Mouse (Mus musculus) embryonic stem cell, embryonic (primary cell): ENCODE measurements at regions not wholly inside any gene's neighbourhood (a gene's known extent, or its start where the extent isn't known, plus 50 kb on each side); places are given as distances from the start of the nearest gene placed in this dataset.

Experiments
- CTCF ChIA-PET, 4 experiments: fragments of 300-600 bp in 2 of 4; fragments of 350-600 bp in 2 of 4; sonication (Branson Sonifier 250); formaldehyde crosslinking; loops; one replicate each; lab custom pipeline; 2022; ENCODE audit warnings: inconsistent platforms in 2 of 4; lab: Charles Lee
- POLR2A ChIA-PET, 4 experiments: fragments of 300-600 bp in 2 of 4; fragments of 350-600 bp in 2 of 4; sonication (Branson Sonifier 250); formaldehyde crosslinking; loops; one replicate each; lab custom pipeline; 2022; ENCODE audit warnings: antibody characterized with exemption in 4 of 4, inconsistent platforms in 1 of 4; lab: Charles Lee

DNA sequence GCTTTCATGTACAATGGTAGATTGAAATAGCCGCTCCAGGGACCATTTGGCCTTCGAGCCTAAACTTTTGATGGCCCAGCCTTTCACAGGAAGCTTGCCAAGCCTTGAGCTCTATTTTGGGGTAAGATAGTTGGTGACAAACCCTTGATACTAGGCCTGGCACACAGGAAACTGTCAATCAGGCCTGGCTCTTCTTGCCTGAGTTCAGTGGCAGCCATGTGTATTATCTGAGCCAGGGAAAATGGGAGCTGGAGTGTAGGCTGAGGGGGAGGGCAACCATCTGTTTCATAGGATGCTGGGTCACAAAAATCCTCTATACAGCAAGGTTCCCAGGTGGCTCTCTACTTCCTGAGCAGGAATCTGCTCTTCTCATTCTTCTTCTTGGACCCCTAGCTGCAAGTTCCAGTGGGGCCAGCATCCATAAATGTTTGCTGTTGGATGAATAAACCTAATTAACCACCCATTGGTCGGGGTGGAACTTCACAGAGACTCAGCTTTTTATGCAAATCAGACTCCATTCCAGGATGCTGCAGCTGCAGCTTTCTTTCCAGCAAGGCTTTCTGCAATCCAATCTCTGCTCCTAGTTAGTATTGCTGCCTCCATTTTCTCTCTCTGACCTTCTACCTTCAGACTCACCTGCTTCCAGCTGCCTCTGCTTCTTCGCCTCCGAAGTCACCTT lies 117.1 kb upstream of the Smim23 start:
- ChIA-PET POLR2A (interaction anchor here in 2 of 4 experiments (0.6 to 1.4 kb wide), 4 partner anchors 11 to 404 kb away, joined by 3 read pairs; no protein-coding TSS in a partner anchor), CTCF (interaction anchor here in 2 of 4 experiments (0.5 to 1.3 kb wide), 5 partner anchors 15 to 136 kb away, joined by 3 read pairs; no protein-coding TSS in a partner anchor)

DNA sequence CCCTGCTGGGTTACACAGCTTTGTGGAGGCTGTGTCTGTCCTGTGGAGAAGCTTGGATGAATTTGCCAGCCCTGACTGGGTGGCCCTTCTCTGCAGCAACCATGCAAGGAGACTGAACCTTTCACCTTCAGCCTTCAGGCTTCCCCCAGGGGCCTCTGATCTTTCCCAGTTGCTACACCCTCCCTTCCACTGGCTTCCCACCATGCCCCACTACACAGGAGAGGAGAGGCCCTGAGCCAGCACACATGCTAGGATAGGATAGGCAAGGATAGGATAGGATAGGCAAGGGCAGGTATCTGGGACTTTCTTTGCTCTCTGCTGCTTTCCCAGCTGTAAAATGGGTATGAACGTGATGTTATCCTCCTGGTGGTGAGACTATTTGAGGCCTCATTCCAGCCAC lies 114.7 kb upstream of the Smim23 start:
- ChIA-PET CTCF (no interaction called here), POLR2A (interaction anchor here in 2 of 4 experiments (0.8 to 1.5 kb wide), 2 partner anchors 13 to 67 kb away, joined by 5 to 6 read pairs; no protein-coding TSS in a partner anchor)

DNA sequence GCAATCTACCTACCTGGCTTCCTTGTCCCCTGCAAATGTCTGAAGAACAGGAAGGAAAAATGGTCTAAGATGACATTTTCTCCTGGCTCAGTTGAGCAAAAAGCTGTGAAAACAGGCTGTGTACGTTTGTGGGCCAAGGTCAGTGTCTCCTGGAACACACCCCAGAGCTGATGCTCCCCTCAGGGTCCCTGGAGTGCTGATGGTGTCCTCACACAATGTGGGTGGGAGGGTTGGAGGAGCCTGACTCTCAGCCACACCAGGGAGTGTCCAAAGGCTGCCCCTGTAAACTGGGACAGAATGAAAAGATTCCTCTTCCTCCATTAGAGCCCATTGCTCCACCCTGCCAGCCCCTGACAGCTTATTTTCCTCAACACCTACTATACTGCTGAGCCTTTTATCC lies 112.8 kb upstream of the Smim23 start:
- CTCF ChIA-PET: no interaction called here
- POLR2A ChIA-PET: interaction anchor here in 2 of 4 experiments (0.6 to 1.6 kb wide), 2 partner anchors 12 to 50 kb away, joined by 3 read pairs; no protein-coding TSS in a partner anchor

DNA sequence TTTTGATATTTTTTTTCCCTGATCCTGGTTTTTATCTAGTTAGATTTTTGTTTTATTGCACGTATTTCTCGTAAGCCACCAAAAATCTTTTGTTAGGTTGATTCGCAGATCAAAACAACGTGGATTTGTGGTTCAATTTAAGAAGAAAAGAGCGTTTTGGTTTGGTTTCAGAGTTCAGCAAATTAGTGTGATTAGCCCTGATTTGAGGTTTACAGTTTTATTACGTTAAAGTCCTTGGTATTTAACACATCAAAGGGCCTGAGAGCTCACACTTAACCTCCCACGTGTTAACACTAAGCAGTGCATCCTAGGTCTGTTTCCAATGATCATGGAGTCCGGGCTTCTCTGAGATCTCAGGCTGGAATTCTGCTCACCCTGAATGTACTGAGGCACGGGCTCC lies 107.5 kb upstream of the Smim23 start:
- CTCF ChIA-PET: interaction anchor here in 1 of 4 experiments (0.6 kb wide), 1 partner anchor 30 kb away, joined by 8 read pairs; no protein-coding TSS in a partner anchor
- POLR2A ChIA-PET: interaction anchor here in 1 of 4 experiments (0.7 kb wide), 1 partner anchor 13 kb away, joined by 6 read pairs; no protein-coding TSS in a partner anchor

DNA sequence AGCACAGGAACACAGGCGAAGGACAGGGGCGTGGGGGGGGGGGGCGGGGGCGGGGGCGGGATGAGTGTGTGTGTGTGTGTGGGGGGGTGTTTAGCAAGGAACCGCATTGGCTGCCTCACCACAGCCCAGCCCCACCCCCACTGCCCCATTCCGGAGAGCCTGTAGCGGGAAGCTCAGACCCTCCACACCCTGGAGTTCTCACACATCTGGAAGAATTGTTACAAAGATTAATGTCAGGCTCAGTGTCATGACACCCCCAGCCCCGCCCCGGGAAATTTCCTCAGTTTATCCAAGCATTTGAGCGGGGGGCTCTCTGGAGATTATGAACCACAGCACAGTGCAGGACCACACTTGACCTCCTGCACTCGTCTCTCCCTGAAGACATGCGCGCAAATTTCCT lies 106.6 kb upstream of the Smim23 start:
- ChIA-PET POLR2A (interaction anchor here in 2 of 4 experiments (1.2 to 1.3 kb wide), 2 partner anchors 10 to 11 kb away, joined by 3 read pairs; no protein-coding TSS in a partner anchor), CTCF (interaction anchor here in 1 of 4 experiments (1.1 kb wide), 1 partner anchor 31 kb away, joined by 5 read pairs; no protein-coding TSS in a partner anchor)

DNA sequence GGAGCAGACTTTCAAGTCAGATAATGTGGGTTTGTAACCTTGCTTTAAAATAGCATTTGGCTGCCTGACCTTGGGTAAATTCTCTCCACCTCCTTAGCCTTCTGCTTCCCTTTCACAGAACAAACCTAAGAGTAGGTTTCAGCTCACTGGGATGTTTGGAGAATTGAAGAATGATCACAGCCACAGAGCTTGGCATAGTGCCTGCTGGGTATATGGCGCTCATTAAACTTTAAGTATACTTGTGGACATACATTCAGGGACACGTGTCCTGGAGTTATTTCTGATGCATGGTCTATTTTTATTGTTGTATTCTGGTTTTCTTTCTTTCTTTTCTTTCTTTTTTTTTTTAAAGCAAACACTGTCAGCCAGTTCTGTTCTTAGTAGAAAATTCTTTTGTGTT lies 104.4 kb upstream of the Smim23 start:
- ChIA-PET POLR2A (no interaction called here), CTCF (no interaction called here)

DNA sequence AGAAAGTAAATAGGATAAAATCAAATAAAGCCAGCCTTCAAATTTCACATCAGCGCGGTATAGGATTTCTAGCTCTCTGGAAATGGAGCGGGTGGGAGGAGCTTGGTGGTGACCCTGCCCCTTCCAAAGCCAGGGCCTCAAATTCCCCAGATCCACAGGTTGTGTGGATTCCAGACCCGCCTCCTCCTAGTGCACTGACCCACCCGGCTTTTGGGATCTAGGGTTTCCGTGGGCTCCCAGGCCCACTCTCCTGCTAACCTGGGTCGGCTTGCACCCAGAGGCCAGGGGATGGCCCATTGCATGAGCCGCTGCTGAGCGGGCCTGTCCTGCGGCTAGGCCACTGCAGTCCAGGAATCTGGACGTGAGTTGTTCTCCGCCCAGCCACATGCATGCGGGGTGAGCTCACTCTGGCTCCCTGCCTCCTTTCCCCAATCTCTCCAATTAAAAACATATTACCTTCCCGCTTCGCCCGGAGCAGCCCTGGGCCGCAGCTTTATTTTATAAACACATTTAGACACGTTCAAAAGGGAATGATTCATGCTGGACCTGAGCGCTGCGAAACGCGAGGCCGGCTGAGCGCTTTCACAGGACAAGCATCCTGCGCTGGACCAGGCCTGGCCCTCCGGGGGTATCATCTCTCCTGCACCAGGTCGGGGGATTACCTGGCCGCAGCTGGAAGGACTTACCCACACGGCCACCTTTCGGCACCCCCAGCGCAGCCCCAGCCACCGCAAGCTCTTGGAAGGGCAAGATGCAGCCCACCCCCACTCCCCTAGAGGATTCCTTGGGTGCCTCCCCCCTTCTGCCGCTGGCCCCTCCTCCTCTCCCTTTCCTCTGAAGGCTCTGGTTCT lies 101.2 kb upstream of the Smim23 start:
- POLR2A ChIA-PET: interaction anchor here in 2 of 4 experiments (0.6 to 1.4 kb wide), 12 partner anchors 8 to 905 kb away, joined by 3 to 5 read pairs (median 3); no protein-coding TSS in a partner anchor

DNA sequence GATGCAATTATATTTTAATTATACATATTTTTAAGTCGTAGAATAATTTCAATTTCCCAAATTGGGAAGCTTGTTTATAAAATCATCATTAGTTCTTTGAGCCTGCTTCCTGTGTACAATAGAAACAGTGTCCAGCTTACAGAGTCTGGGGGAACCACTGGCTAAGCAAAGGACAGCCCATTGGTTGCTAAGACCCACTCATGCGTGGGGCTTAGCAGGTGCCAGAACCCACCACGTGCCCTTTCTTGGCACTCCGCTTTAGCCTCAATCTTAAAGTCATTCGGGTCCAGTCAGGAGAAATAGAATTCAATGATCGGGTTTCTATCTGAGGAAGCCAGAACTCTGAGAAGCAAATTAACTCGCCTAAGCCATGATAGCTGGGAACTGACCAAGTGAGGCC lies 100.5 kb upstream of the Smim23 start:
- CTCF ChIA-PET: interaction anchor here in 2 of 4 experiments (1.3 to 1.5 kb wide), 2 partner anchors 32 to 37 kb away, joined by 3 read pairs; no protein-coding TSS in a partner anchor

More for the DNA sequence above, 101.2 kb upstream of the Smim23 start:
- CTCF ChIA-PET: interaction anchor here in 3 of 4 experiments (0.6 to 1.5 kb wide), 5 partner anchors 31 to 172 kb away, joined by 3 to 4 read pairs (median 3); no protein-coding TSS in a partner anchor

DNA sequence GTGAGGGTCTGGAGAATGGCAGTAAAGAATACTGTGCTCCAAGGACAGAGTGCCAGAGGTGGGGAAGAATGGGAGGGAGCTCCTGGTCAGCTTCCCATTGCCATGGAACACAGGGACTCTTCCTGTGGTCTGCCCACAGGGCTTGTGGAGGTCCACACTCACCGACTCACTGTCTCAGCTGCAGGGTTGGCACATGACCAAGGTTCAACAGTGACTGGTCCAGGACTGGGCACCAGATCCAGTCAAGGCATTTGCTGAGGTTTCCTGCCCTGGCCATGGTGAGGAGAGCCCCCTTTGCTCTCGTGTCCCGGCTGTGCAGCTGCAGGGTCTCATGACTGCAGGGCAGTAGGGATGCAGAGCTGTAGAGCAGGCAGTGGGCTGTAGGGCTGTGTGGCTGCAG lies 88.7 kb upstream of the Smim23 start:
- CTCF ChIA-PET: no interaction called here
- POLR2A ChIA-PET: interaction anchor here in 1 of 4 experiments (1.1 kb wide), 1 partner anchor 10 kb away, joined by 3 read pairs; no protein-coding TSS in a partner anchor

More for the DNA sequence above, 100.5 kb upstream of the Smim23 start:
- POLR2A ChIA-PET: interaction anchor here in 2 of 4 experiments (0.6 to 1.4 kb wide), 7 partner anchors 9 to 904 kb away, joined by 3 to 5 read pairs (median 3); no protein-coding TSS in a partner anchor

DNA sequence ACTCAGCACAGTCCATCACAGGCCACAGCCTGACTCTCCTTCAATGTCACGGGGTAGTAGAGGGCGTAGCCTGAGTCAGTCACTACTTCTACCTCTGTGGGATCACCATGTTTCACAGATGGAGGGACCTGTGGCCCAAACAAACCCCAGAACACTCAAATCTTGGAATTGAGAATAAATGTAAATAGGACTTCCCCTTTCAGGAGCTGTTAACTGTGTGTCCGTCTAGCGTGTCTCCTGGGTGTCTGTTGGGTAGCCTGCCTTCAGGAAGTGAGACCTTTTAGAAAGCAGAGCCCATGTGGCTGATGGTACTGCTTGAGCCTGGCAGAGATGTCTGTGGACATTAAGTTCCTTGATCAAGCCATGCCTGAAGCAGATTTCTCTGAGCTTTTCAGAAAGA lies 87.4 kb upstream of the Smim23 start:
- ChIA-PET POLR2A (interaction anchor here in 1 of 4 experiments (0.7 to 1.1 kb wide), 2 partner anchors 9 to 11 kb away, joined by 3 read pairs; no protein-coding TSS in a partner anchor), CTCF (no interaction called here)

DNA sequence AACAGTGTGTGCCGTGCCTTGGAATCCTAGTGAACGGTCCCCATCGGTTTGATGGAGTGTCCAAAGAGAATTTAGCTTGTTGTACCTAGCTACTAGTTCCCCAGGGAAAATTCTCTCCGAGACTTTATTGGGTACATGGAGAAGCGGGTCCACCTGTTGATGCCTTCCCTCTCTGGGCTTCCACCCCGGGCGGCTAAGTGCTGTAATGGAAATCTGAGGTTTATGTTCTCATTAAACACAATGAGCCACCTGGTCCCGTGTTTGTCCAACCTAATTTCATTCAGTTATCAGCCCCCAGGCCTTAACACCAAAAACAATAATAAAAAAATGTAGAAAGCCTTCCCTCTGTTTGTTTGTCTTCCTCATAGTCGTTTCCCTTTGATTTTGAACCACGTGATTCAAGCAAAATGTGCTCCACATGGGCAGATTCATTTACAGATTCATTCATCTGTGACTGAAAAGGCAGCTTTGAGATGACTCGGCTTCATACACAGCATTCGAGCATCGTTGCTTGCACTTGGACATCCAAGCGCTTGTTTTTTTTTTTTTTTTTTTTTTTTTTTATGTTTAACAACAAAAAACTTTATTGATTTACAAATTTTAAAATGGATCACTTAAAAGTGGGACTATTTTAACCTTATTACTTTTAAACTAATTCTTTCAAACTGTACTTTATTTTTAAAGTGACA lies 84.5 kb upstream of the Smim23 start:
- POLR2A ChIA-PET: interaction anchor here in 2 of 4 experiments (1.0 to 1.7 kb wide), 4 partner anchors 8 to 118 kb away, joined by 3 to 7 read pairs (median 4); no protein-coding TSS in a partner anchor
- CTCF ChIA-PET: interaction anchor here in 1 of 4 experiments (0.7 to 2.1 kb wide), 2 partner anchors 103 to 149 kb away, joined by 4 to 6 read pairs; no protein-coding TSS in a partner anchor

DNA sequence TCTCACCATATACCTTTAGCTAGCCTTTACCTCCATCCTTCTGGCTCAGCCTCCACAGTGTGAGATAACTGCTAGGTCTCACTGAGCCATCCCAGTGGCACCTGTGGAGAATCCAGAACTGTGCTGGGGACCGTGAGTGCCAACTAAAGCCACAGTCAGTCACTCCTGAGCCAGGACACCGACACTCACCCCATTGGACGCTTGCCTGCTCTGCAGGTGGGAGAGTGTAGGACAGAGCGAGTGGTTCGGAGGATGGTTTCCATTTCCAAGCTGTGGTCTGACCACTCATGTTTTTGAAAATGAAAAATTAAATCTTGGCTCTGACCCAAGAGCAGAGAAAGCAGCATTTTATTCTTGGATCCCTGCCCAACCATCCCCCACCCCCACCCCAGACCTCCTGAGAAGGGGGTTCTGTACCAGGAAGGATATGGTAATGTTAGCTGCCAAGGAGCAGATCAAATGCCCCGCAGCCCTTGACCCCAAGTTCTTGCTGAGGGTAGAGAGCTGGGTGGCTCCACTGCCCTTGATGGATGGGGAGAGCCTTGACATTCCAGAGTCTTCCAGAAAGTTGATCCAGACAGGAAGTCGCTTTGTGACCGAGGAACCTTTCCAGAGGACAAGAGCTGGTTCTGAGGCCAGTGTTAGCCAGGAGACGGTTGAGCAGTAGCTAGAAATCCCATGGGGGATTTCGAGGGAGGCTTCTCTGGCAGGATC lies 83.3 kb upstream of the Smim23 start:
- POLR2A ChIA-PET: interaction anchor here in 2 of 4 experiments (0.7 to 1.7 kb wide), 9 partner anchors 9 to 630 kb away, joined by 3 to 7 read pairs (median 4); no protein-coding TSS in a partner anchor
- CTCF ChIA-PET: interaction anchor here in 2 of 4 experiments (0.6 to 2.1 kb wide), 4 partner anchors 12 to 197 kb away, joined by 3 to 6 read pairs (median 4); no protein-coding TSS in a partner anchor

DNA sequence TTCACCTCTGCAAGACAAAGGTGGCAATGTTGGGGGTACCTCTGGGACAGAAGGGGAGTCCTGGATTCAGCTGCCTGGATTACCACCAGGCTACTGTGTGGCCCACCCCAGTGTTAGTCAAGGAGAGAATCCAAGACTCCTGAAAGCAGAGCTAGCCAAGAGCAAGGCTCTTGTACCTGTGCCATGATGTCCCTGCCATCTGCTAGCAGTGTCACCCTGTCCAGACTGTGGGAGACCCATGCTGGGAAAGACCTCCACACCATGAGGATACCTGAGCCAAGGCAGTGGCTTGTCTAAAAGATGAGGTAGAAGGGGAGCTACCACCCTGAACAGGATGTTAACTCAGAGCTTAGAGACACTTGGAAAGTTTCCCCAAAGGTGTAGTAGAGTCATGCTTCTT lies 79.6 kb upstream of the Smim23 start:
- ChIA-PET CTCF (no interaction called here), POLR2A (no interaction called here)

DNA sequence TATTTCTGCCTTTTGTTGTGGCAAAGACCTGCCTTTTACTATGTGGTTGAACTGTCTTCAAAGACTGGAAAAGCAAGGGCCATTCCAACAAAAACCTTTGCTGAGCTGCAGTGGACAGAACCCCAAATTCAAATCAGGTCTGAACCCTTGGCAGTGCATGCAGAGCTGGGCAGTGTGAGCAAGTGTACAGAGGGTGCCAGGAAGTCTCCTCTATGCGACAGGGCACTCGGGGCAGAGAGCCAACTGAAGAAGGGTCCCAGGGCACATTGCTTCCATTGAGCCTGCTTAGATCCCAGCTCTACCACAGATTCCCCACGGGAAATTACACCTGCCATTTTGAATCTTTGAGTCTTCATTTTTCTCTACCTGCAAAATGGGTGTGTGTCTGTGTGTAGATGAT lies 79.0 kb upstream of the Smim23 start:
- ChIA-PET POLR2A (no interaction called here), CTCF (no interaction called here)

DNA sequence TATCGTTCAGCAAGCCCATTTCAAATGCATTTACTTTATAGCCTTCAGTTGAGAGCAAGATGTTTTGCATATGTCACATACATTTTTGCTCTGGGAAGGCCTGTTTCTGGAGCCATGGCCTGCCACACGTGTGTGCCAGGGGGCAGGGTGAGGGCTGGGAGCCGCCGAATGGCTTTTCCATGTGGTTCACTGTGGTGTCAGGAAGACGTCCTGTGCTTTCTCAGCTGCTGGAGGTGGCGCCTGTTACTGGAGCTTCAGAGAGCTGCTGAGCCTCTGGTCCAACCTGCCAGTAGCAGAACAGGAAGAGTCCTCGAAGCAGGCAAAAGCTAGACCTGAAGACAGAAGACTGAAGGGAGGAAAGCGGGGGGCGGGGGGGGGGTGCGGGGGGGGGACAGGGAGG lies 78.5 kb upstream of the Smim23 start:
- CTCF ChIA-PET: no interaction called here
- POLR2A ChIA-PET: no interaction called here

DNA sequence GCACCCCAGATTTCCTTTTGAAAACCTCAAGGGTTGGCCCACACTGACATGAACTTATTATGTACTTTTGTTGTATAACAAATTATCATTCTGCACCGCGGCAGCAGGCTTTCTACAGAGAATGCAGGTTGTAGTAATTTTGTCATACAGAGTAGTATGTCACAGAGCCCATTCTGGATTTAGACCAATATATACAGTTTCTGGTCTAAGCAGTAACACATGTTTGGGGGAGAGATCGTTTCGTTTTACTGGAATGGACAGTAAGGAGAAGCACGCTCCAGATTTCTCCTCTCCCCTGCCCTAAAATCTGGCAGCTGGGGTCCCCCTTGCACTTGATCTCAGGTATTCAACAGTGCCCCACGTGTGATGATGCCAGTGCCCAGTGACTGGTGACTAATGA lies 76.0 kb upstream of the Smim23 start:
- ChIA-PET CTCF (no interaction called here), POLR2A (interaction anchor here in 1 of 4 experiments (0.9 to 1.0 kb wide), 2 partner anchors 16 to 20 kb away, joined by 3 read pairs; no protein-coding TSS in a partner anchor)

DNA sequence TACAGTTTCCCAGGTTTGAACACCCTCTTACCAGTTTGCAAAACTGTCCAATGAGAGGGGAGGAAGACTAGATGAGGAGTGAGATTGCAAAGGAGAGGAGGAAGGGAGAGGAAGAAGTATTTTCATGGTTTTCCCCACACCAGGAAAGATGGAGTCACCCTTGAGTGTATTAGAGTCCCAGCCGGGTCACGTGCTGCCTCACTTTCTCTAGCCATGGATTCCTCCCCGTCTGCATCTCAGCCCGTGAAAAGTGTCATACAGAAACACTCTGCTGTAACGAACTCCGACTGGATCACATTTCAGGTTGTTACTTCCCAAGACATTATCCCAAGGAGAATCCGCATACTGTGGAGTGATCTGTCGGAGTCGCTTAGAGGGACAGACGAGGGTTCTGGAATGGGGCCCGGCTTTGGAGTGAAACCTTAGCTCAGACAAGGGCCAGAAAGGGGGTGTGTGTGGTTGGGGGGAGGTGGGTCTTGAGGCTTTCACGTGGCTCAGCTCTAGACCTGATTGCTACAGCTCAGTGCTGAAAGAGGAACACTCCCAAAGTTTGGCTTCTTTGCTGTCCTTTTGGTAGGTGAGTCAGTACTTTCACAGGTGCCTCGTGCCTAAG lies 75.3 kb upstream of the Smim23 start:
- ChIA-PET CTCF (interaction anchor here in 1 of 4 experiments (0.6 kb wide), 1 partner anchor 72 kb away, joined by 7 read pairs; no protein-coding TSS in a partner anchor), POLR2A (interaction anchor here in 1 of 4 experiments (0.6 to 1.0 kb wide), 4 partner anchors 15 to 379 kb away, joined by 3 read pairs; no protein-coding TSS in a partner anchor)
